Mouse (Mus musculus) forebrain, postnatal 0 days (tissue): ENCODE data around the gene Fbxo17. TPM values are rescaled to one million over a fixed set of nuclear protein-coding genes. Genes with fewer than 3 reads are reported as not detected.
"Not testable (repeated sequence)": the region's sequence is repeated elsewhere in the genome, so short reads cannot be mapped to it uniquely, and the experiment has no call there.

ENCODE experiments used
- ATAC-seq: fragments of 200-750 bp; cut with Nextera tagmentation; 2 replicates; pipeline ENCODE4 v1.8.0; 2017; ENCODE audit warnings: mild to moderate bottlenecking, moderate library complexity
- DNase-seq: peaks from one replicate; pipeline ENCODE4 v3.0.0-alpha.2; 2015
- H3K27ac ChIP-seq: fragments of 300-500 bp; sonication (generic); 2 replicates; pipeline ENCODE4 v1.5.1; 2014; ENCODE audit warnings: low read depth, mild to moderate bottlenecking, antibody characterized with exemption, low read length, moderate library complexity, mixed read lengths
- H3K27me3 ChIP-seq: fragments of 300-500 bp; sonication (generic); 2 replicates; pipeline ENCODE4 v1.6.1; 2014; ENCODE audit warnings: mild to moderate bottlenecking, low read length, mixed read lengths; ENCODE audit not compliant: insufficient read depth
- H3K36me3 ChIP-seq: fragments of 300-500 bp; sonication (generic); 2 replicates; pipeline ENCODE4 v1.6.1; 2014; ENCODE audit warnings: mild to moderate bottlenecking, moderate library complexity; ENCODE audit not compliant: insufficient read depth
- H3K4me1 ChIP-seq: fragments of 300-500 bp; sonication (generic); 2 replicates; pipeline ENCODE4 v1.6.1; 2014; ENCODE audit warnings: antibody characterized with exemption; ENCODE audit not compliant: insufficient read depth
- H3K4me2 ChIP-seq: fragments of 300-500 bp; sonication (generic); 2 replicates; pipeline ENCODE4 v1.6.1; 2014; ENCODE audit warnings: low read depth, mild to moderate bottlenecking, moderate library complexity
- H3K4me3 ChIP-seq: fragments of 300-500 bp; sonication (generic); 2 replicates; pipeline ENCODE4 v1.5.1; 2014; ENCODE audit warnings: low read depth, low read length, mixed read lengths
- H3K9ac ChIP-seq: fragments of 300-500 bp; sonication (generic); 2 replicates; pipeline ENCODE4 v1.6.1; 2014; ENCODE audit warnings: mild to moderate bottlenecking
- H3K9me3 ChIP-seq: fragments of 300-500 bp; sonication (generic); 2 replicates; pipeline ENCODE4 v1.6.1; 2016; ENCODE audit warnings: low read length
- CTCF ChIP-seq: sonication (generic); IDR thresholded peaks from 2 replicates; pipeline ENCODE4 v1.5.1; 2016; ENCODE audit warnings: antibody characterized with exemption, control low read depth, low read depth
- WGBS: fragments of 180-500 bp; shearing (Covaris S2); extraction: QIAGEN DNeasy Blood & Tissue Kit; methylation state at CpG from one replicate; pipeline ENCODE4 v1.1.7; 2014; 5-methylcytosine and 5-hydroxymethylcytosine counted together
- polyA plus RNA-seq: library from polyadenylated mRNA; unstranded; fragments of >200 nt; fragmentation: Nextera tagmentation; extraction: Ambion mirVana; gene quantifications from 2 replicates; pipeline ENCODE4 v1.2.1, GENCODE M21; 2015
- total RNA-seq: library from RNA; depleted of rRNA; stranded (reverse); fragments of >200 nt; gene quantifications from 2 replicates; pipeline ENCODE4 v1.2.3, GENCODE M21; 2014; rRNA removed

Gene Fbxo17
- 2.8 and 4.6 TPM in 2 replicates for total RNA-seq
- polyA plus RNA-seq = 4.2 and 4.5 TPM in 2 replicates

DNA sequence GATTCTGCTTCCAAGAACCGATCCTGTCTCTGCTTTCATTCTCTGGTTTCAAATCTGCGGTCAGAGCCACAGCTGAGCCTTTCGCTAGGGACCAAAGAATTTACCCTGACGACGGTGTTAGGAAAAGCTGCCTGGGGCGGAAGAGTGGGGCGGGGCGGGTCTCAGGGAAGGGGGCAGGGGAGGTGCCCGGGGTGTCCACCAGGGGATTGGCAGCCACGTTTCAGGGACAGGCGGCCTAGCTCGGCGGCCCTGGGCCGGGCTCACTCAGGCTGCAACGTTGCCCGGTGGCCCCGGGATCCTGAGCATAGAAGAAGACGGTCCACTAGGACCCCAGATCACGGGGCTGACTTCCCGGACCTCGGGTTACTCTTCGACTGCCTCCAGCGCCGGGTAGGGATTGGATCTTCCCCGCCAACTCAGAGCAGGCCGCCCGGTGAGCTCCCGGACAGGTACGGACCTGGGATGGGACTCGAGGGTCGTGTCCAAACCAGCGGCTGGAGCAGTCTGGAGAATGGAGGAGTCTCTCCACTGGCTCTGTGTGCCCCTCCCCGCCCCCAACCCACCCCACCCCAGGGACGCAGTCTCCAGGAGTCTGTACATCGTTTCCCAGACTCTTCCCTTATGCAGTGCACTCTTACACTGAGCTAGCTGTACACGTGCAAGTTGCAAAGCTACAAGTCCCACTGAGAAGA, at the start of gene Fbxo17:
TSS of gene Fbxo17 (plus strand) at position 215 of the 692 bp plus-strand sequence.
- no peak for TF ChIP-seq CTCF
- no peaks in the 10 kb centered on the region for H3K27me3 ChIP-seq
- 3% methylated on average over 36 of the region's 36 CpGs for WGBS
- H3K4me2 ChIP-seq = peak within 1 kb of the TSS; percentile 76
- peak within 1 kb of the TSS; percentile 38 for H3K4me3 ChIP-seq
- DNase-seq (peak; percentile 43), ATAC-seq (peak; percentile 77)
- H3K9ac ChIP-seq = peak within 1 kb of the TSS; percentile 58
- no peak within 1 kb of the TSS for H3K27ac ChIP-seq
- H3K4me1 ChIP-seq = no peaks in the 10 kb centered on the region
- H3K9me3 ChIP-seq = no peaks in the 10 kb centered on the region
- H3K36me3 ChIP-seq = no peaks in the 10 kb centered on the region

DNA sequence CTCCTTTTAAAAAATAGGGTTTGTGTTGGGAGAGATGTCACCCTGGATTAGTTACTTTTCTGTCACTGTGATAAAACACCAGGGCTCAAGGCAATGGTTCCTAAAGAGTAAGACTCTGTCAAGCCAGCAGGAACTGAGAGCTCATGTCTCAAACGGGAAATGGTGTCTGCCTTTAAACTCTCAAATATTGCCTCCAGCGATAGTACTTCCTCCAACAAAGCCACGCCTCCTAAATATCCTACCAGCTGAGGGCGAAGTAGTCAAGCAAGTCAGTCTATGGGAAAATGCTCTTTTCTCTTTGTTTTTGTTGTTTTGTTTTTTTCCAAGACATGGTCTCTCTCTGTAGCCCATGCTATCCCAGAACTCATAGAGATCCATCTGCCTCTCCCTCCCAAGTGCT, 45.4 kb upstream of the Fbxo17 start:
- Histone ChIP-seq H3K36me3 (no peaks in the 10 kb centered on the region), H3K4me3 (no peak overlapping the region), H3K27ac (no peak overlapping the region), H3K27me3 (no peaks in the 10 kb centered on the region), H3K4me2 (no peak overlapping the region), H3K4me1 (no peaks in the 10 kb centered on the region), H3K9ac (no peak overlapping the region), H3K9me3 (no peaks in the 10 kb centered on the region)
- ATAC-seq (no peak), DNase-seq (no peak)
- TF ChIP-seq CTCF = no peak
- 76% methylated on average over 4 of the region's 4 CpGs for WGBS

DNA sequence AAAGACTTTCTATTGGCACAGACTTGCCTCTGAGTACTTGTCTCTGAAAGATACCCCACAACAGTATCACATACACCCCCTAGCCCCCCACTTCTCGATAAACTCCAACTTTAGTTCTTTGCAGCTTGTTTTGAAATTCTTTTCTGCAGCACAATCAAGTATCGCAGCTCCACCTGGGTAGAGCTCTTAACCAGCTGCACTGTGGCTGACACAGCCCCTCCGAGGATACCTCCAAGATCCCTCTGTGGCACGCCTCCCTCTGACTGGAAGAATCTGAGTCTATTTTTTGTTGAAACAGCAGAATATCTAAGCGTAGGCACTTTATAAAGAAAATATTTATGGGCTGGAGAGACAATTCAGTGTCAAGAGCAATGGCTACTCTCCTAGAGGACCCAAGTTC, 44.3 kb upstream of the Fbxo17 start:
- Histone ChIP-seq H3K27ac (no peak overlapping the region), H3K4me1 (no peaks in the 10 kb centered on the region), H3K27me3 (no peaks in the 10 kb centered on the region), H3K9ac (no peak overlapping the region), H3K4me2 (no peak overlapping the region), H3K4me3 (no peak overlapping the region), H3K9me3 (no peaks in the 10 kb centered on the region), H3K36me3 (no peaks in the 10 kb centered on the region)
- WGBS = 90% methylated on average over 5 of the region's 5 CpGs
- no peak for ATAC-seq
- TF ChIP-seq CTCF = no peak
- no peak for DNase-seq

DNA sequence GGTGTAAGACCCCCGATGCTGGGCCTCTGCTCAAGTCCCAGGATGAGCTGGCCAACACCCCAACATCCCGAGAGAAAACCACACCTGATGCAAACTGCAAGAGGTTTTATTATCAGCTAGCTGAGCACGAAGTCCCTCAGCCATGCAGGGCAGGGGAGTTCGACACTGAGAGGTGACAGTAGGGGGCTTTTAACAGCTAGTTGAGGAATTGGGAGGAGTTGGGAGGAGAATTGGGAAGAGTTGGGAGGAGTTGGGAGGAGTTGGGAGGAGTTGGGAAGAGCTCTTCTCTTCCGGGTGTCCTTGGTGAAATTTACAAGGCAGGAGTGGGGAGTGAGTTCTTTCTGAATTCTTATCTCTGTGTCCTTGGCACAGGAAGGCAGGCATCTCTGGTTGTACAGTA, 43.8 kb upstream of the Fbxo17 start:
- not testable (repeated sequence) for H3K4me2 ChIP-seq, H3K4me3 ChIP-seq, DNase-seq, H3K9me3 ChIP-seq, ATAC-seq, H3K36me3 ChIP-seq, H3K27ac ChIP-seq, H3K27me3 ChIP-seq, H3K4me1 ChIP-seq, H3K9ac ChIP-seq
- WGBS = 78% methylated on average over 5 of the region's 5 CpGs

DNA sequence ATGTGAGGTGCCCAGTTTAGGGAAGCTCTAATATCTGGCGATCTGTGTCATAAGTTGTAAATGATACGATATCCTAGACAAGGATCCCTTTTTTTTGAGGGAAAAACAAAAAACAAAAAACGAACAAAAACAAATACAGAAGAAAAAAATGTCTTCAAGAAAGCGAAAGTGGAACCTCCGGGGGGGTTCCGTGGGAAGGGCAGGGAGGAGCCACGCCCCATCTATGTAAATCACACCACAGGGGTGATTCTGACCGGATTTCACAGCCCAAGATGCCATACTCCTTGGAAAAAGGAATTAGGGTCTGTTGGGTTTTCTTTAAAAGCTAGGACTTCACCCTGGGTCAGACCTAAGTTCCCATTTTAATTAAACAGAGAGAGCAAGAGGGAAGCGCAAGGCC, 41.6 kb upstream of the Fbxo17 start:
- H3K27ac ChIP-seq = no peak overlapping the region
- H3K4me1 ChIP-seq = no peaks in the 10 kb centered on the region
- ATAC-seq = no peak
- no peak overlapping the region for H3K9ac ChIP-seq
- no peak overlapping the region for H3K4me2 ChIP-seq
- no peaks in the 10 kb centered on the region for H3K9me3 ChIP-seq
- H3K27me3 ChIP-seq = no peaks in the 10 kb centered on the region
- no peak for DNase-seq
- 84% methylated on average over 9 of the region's 9 CpGs for WGBS
- H3K36me3 ChIP-seq = no peaks in the 10 kb centered on the region
- H3K4me3 ChIP-seq = no peak overlapping the region
- TF ChIP-seq CTCF = no peak

DNA sequence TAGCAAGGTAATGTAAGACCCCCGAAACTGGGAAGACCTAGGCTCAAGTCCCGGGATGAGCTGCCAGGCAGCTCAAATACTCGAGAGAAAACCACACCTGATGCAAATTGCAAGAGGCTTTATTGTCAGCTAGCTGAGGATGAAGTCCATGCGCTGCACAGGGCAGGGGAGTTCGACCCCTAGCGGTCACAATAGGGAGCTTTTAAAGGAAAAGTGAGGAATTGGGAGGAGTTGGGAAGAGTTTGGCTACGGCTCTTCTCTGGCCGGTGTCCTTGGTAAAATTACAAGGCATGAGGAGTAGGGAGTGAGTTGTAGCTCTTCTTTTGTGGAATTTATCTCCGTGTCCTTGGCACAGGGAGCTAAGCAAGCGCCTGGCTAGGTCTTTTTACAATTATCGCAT, 40.9 kb upstream of the Fbxo17 start:
- no peak for ATAC-seq
- H3K9me3 ChIP-seq = no peaks in the 10 kb centered on the region

DNA sequence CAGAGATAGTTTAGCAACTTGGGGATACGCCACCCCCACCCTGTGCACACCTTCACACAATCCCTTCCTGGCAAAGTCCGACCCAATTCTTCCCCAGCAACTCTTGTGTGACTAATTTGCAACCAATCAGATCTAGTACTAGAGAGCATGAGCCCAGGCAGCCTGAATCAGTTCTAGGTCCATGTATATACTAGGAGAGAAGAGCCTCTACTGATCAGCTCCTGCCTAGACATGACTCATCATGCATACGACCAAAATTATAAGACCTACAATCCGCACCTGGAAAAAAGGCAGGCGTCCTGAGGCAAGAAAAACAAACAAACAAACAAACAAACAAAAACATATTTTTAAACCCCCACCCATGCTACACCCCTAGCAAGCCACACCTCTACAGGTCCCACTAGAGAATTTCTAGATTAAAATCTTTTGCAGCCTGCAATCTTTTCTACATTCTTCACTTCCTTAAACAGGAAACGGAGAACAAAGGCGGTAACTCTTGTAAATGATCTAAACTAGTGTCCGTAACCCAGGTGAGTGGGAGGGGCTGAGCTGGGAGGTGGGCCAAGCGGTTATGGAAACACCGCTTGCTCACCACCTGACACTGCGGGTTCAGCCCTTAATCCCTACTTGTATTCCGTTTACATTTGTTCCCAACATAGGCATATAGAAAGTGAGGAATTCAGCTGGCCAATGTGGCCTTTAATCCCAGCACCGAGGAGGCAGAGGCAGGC, 39.6 kb upstream of the Fbxo17 start:
- no peak overlapping the region for H3K4me2 ChIP-seq
- WGBS = 86% methylated on average over 13 of the region's 13 CpGs
- no peaks in the 10 kb centered on the region for H3K4me1 ChIP-seq
- no peak for ATAC-seq
- H3K27me3 ChIP-seq = no peaks in the 10 kb centered on the region
- no peaks in the 10 kb centered on the region for H3K36me3 ChIP-seq
- no peak overlapping the region for H3K9ac ChIP-seq
- DNase-seq = no peak
- H3K4me3 ChIP-seq = no peak overlapping the region
- H3K9me3 ChIP-seq = no peaks in the 10 kb centered on the region
- no peak for TF ChIP-seq CTCF
- no peak overlapping the region for H3K27ac ChIP-seq

More for the DNA sequence above, 40.9 kb upstream of the Fbxo17 start:
- Histone ChIP-seq H3K4me1 (no peaks in the 10 kb centered on the region), H3K27ac (no peak overlapping the region), H3K27me3 (no peaks in the 10 kb centered on the region), H3K36me3 (no peaks in the 10 kb centered on the region), H3K4me2 (no peak overlapping the region), H3K9ac (no peak overlapping the region), H3K4me3 (no peak overlapping the region)
- TF ChIP-seq CTCF = peak; percentile 45
- no peak for DNase-seq
- WGBS = 47% methylated on average over 11 of the region's 11 CpGs
